Mouse (Mus musculus) Patski (cell line): Measurements from ENCODE around the gene Gm13103. TPM values are rescaled to one million over a fixed set of nuclear protein-coding genes. Genes with fewer than 3 reads are reported as not detected.
"Not testable (repeated sequence)": the region's sequence is repeated elsewhere in the genome, so short reads cannot be mapped to it uniquely, and the experiment has no call there.

Source experiments
- ATAC-seq: fragments of 100-300 bp; one replicate; pipeline ENCODE4 v1.8.0; 2021
- CTCF ChIA-PET: fragments of 350-600 bp; sonication (Branson Sonifier 250); formaldehyde crosslinking; loops from one replicate; lab custom pipeline; 2022; ENCODE audit warnings: inconsistent platforms; lab: Charles Lee
- POLR2A ChIA-PET: fragments of 350-600 bp; sonication (Branson Sonifier 250); formaldehyde crosslinking; loops from one replicate; lab custom pipeline; 2022; ENCODE audit warnings: antibody characterized with exemption, inconsistent platforms; lab: Charles Lee
- DNase-seq: peaks from one replicate; pipeline ENCODE4 v3.0.0-alpha.2; 2011; ENCODE audit warnings: low read depth, low spot score
- H3K27me3 ChIP-seq: fragments of 371-371 bp; one replicate; pipeline ENCODE4 v1.5.1; 2021
- CTCF ChIP-seq: fragments of 100-300 bp; IDR thresholded peaks from one replicate; pipeline ENCODE4 v1.5.1; 2021
- in situ Hi-C: fragments of 300-500 bp; cut with MboI; formaldehyde crosslinking; loops from 3 replicates; pipeline ENCODE4 v1.11.1; 2018; ENCODE audit warnings: low pct_unique_long_range_greater_than_20kb, mixed read lengths
- polyA plus RNA-seq: library from polyadenylated mRNA; unstranded; gene quantifications from one replicate; pipeline ENCODE4 v1.2.3, GENCODE M21; 2021

Gm13103 gene
- not detected for polyA plus RNA-seq

- DNase-seq, CTCF ChIA-PET, H3K27me3 ChIP-seq, ATAC-seq, POLR2A ChIA-PET: not testable (repeated sequence)
- in situ Hi-C loops = loop anchor here (10.0 kb wide), 1 partner anchor 319 kb away; the partner anchor contains the start of gene Oog3
Observed at GRCm38 (mm10) chr4:143846197-143846596, at the start of gene Gm13103. Gm13103 (plus strand) TSS chr4:143846497.

- POLR2A ChIA-PET = no interaction called here
- CTCF ChIA-PET = no interaction called here
Observed at GRCm38 (mm10) chr4:143815993-143816392, 30.3 kb upstream of the Gm13103 start, which contains the start of gene Gm13084. Gm13084 (minus strand) TSS chr4:143816093.

GRCm38 (mm10) chr4:143882371-143882770, 36.1 kb downstream of the Gm13103 start:
- CTCF ChIA-PET, in situ Hi-C loops, DNase-seq, ATAC-seq, POLR2A ChIA-PET, H3K27me3 ChIP-seq: not testable (repeated sequence)

More at GRCm38 (mm10) chr4:143815993-143816392, 30.3 kb upstream of the Gm13103 start, which contains the start of gene Gm13084:
- no peak for ATAC-seq
- in situ Hi-C loops = no loop called here
- no peak for DNase-seq
- no peak for TF ChIP-seq CTCF
- no peaks in the 10 kb centered on the region for H3K27me3 ChIP-seq

- in situ Hi-C loops, POLR2A ChIA-PET, DNase-seq, H3K27me3 ChIP-seq, CTCF ChIA-PET, ATAC-seq: not testable (repeated sequence)
Observed at GRCm38 (mm10) chr4:143894406-143894805, 48.1 kb downstream of the Gm13103 start.

GRCm38 (mm10) chr4:143900280-143900679, 54.0 kb downstream of the Gm13103 start, which contains the start of gene Pramef6:
Pramef6 (minus strand) TSS chr4:143900380.
- in situ Hi-C loops = loop anchor here (5.0 kb wide), 1 partner anchor 183 kb away; the partner anchor contains the start of gene Gm13078
- POLR2A ChIA-PET = not testable (repeated sequence)

More at GRCm38 (mm10) chr4:143900280-143900679, 54.0 kb downstream of the Gm13103 start, which contains the start of gene Pramef6:
- ATAC-seq, CTCF ChIA-PET, DNase-seq, H3K27me3 ChIP-seq: not testable (repeated sequence)

Other genes with a start within 250 kb of the Gm13103 start
- gene Gm13083, start 231.5 kb upstream of the Gm13103 start, polyA plus RNA-seq = not detected
- not detected for gene Gm13088, start 189.3 kb upstream of the Gm13103 start, polyA plus RNA-seq
- gene Gm13089, start 143.8 kb upstream of the Gm13103 start, polyA plus RNA-seq = not detected
- not detected for gene Gm13078, start 127.0 kb upstream of the Gm13103 start, polyA plus RNA-seq
- gene Gm13023, start 57.1 kb upstream of the Gm13103 start, polyA plus RNA-seq = not detected
- not detected for gene Gm13084, start 30.4 kb upstream of the Gm13103 start, polyA plus RNA-seq
- not detected for gene Pramef6, start 53.9 kb downstream of the Gm13103 start, polyA plus RNA-seq
- gene Pramef25, start 104.5 kb downstream of the Gm13103 start, polyA plus RNA-seq = 0.04 TPM
- not detected for gene Gm13101, start 120.5 kb downstream of the Gm13103 start, polyA plus RNA-seq
- not detected for gene Pramef17, start 147.9 kb downstream of the Gm13103 start, polyA plus RNA-seq
- gene Pramel4, start 212.6 kb downstream of the Gm13103 start, polyA plus RNA-seq = not detected